Mouse (Mus musculus) stomach, embryonic 15.5 days (tissue): ENCODE data around the gene Phactr2. TPM values are rescaled to one million over a fixed set of nuclear protein-coding genes. Genes with fewer than 3 reads are reported as not detected.
A peak's percentile ranks its signal among the peaks of the same experiment; 100 is the strongest.
"Not testable (repeated sequence)": the region's sequence is repeated elsewhere in the genome, so short reads cannot be mapped to it uniquely, and the experiment has no call there.

Experiments
- ATAC-seq: fragments of 200-750 bp; cut with Nextera tagmentation; 2 replicates; pipeline ENCODE4 v1.8.0; 2017; ENCODE audit warnings: low read depth, moderate number of reproducible peaks, moderate TSS enrichment; ENCODE audit not compliant: insufficient read depth, low FRiP score
- H3K27ac ChIP-seq: fragments of 300-500 bp; sonication (generic); 2 replicates; pipeline ENCODE4 v1.5.1; 2015; ENCODE audit warnings: mild to moderate bottlenecking, inconsistent platforms
- H3K27me3 ChIP-seq: fragments of 300-500 bp; sonication (generic); replicated peaks from 2 replicates; pipeline ENCODE4 v1.6.1; 2015; ENCODE audit warnings: inconsistent platforms
- H3K36me3 ChIP-seq: fragments of 300-500 bp; sonication (generic); 2 replicates; pipeline ENCODE4 v1.6.1; 2015; ENCODE audit warnings: inconsistent platforms
- H3K4me1 ChIP-seq: fragments of 300-500 bp; sonication (generic); 2 replicates; pipeline ENCODE4 v1.6.1; 2015; ENCODE audit warnings: inconsistent platforms
- H3K4me2 ChIP-seq: fragments of 300-500 bp; sonication (generic); 2 replicates; pipeline ENCODE4 v1.6.1; 2015; ENCODE audit warnings: mild to moderate bottlenecking, inconsistent platforms
- H3K4me3 ChIP-seq: fragments of 300-500 bp; sonication (generic); replicated peaks from 2 replicates; pipeline ENCODE4 v1.5.1; 2015; ENCODE audit warnings: inconsistent platforms
- H3K9ac ChIP-seq: fragments of 300-500 bp; sonication (generic); 2 replicates; pipeline ENCODE4 v1.6.1; 2015; ENCODE audit warnings: inconsistent platforms
- H3K9me3 ChIP-seq: fragments of 300-500 bp; sonication (generic); 2 replicates; pipeline ENCODE4 v1.6.1; 2016; ENCODE audit warnings: inconsistent platforms
- WGBS: fragments of 180-500 bp; shearing (Covaris S2); methylation state at CpG from one replicate; pipeline ENCODE4 v1.1.7; 2015; 5-methylcytosine and 5-hydroxymethylcytosine counted together
- polyA plus RNA-seq: library from polyadenylated mRNA; unstranded; fragments of >200 nt; fragmentation: Nextera tagmentation; extraction: Ambion mirVana; gene quantifications from 2 replicates; pipeline ENCODE4 v1.2.1, GENCODE M21; 2015

Phactr2 gene
- polyA plus RNA-seq, 1 experiment from 2014 or later = 29.4 TPM

- Histone ChIP-seq H3K27ac (no peak overlapping the region), H3K4me3 (no peak overlapping the region), H3K36me3 (no peaks in the 10 kb centered on the region), H3K9me3 (no peaks in the 10 kb centered on the region), H3K4me1 (no peaks in the 10 kb centered on the region), H3K9ac (no peak overlapping the region), H3K4me2 (no peak overlapping the region), H3K27me3 (no peaks in the 10 kb centered on the region)
- ATAC-seq = no peak
- WGBS = 71% methylated on average over 1 of the region's 1 CpGs
Observed at GRCm38 (mm10) chr10:13199234-13199633, 275.0 kb downstream of the Phactr2 start.

GRCm38 (mm10) chr10:13196872-13197507, 277.2 kb downstream of the Phactr2 start:
- WGBS = 66% methylated on average over 8 of the region's 8 CpGs
- Histone ChIP-seq H3K9me3 (no peaks in the 10 kb centered on the region), H3K9ac (no peak overlapping the region), H3K4me2 (no peak overlapping the region), H3K4me3 (no peak overlapping the region), H3K4me1 (peaks cover 5% of the 10 kb centered on the region), H3K36me3 (no peaks in the 10 kb centered on the region), H3K27me3 (no peaks in the 10 kb centered on the region), H3K27ac (0 out of 2 replicates have a peak overlapping the region, but pooled peaks have one; percentile 27)
- no peak for ATAC-seq

- H3K36me3 ChIP-seq = peaks cover 14% of the 10 kb centered on the region; the same call in 1 of the 2 replicates
- not testable (repeated sequence) for H3K4me1 ChIP-seq, ATAC-seq, H3K27me3 ChIP-seq, H3K9ac ChIP-seq, H3K27ac ChIP-seq, H3K9me3 ChIP-seq
- peak overlapping the region; percentile 66 for H3K4me2 ChIP-seq
- WGBS = 89% methylated on average over 7 of the region's 7 CpGs
- H3K4me3 ChIP-seq = peak overlapping the region; percentile 95
Observed at GRCm38 (mm10) chr10:13193496-13193895, 280.7 kb downstream of the Phactr2 start.

GRCm38 (mm10) chr10:13192731-13193351, 281.4 kb downstream of the Phactr2 start, which contains the start of gene Ltv1:
Gene Ltv1, minus strand, starts transcription at chr10:13193168.
- Histone ChIP-seq H3K36me3 (peaks cover 16% of the 10 kb centered on the region; the same call in 1 of the 2 replicates), H3K27me3 (no peaks in the 10 kb centered on the region), H3K9ac (peak within 1 kb of the TSS; percentile 76), H3K4me1 (peaks cover 6% of the 10 kb centered on the region), H3K9me3 (no peaks in the 10 kb centered on the region), H3K4me2 (peak within 1 kb of the TSS; percentile 66), H3K4me3 (peak within 1 kb of the TSS; percentile 95), H3K27ac (peak within 1 kb of the TSS; percentile 92)
- WGBS = under 1% methylated on average over 43 of the region's 43 CpGs
- peak; percentile 99 for ATAC-seq

- Histone ChIP-seq H3K9me3 (no peaks in the 10 kb centered on the region), H3K27ac (no peak overlapping the region; the same call in 1 of the 2 replicates), H3K27me3 (no peaks in the 10 kb centered on the region), H3K4me3 (no peak overlapping the region), H3K4me2 (no peak overlapping the region), H3K36me3 (peaks cover 30% of the 10 kb centered on the region), H3K9ac (no peak overlapping the region), H3K4me1 (peaks cover 6% of the 10 kb centered on the region)
- ATAC-seq = no peak
- 57% methylated on average over 5 of the region's 5 CpGs for WGBS
Observed at GRCm38 (mm10) chr10:13189881-13190280, 284.3 kb downstream of the Phactr2 start.

GRCm38 (mm10) chr10:13186754-13187153, 287.5 kb downstream of the Phactr2 start:
- H3K4me3 ChIP-seq = no peak overlapping the region
- H3K9me3 ChIP-seq = no peaks in the 10 kb centered on the region
- H3K27ac ChIP-seq = peak overlapping the region; percentile 72
- ATAC-seq = peak; percentile 39; the same call in 1 of the 2 replicates
- H3K4me2 ChIP-seq = no peak overlapping the region
- H3K36me3 ChIP-seq = peaks cover 39% of the 10 kb centered on the region
- H3K27me3 ChIP-seq = no peaks in the 10 kb centered on the region
- H3K4me1 ChIP-seq = no peaks in the 10 kb centered on the region
- WGBS = 80% methylated on average over 3 of the region's 3 CpGs
- no peak overlapping the region for H3K9ac ChIP-seq

- H3K9ac ChIP-seq = no peak overlapping the region
- peaks cover 49% of the 10 kb centered on the region for H3K36me3 ChIP-seq
- H3K27ac ChIP-seq = no peak overlapping the region
- H3K4me3 ChIP-seq = no peak overlapping the region
- H3K4me2 ChIP-seq = no peak overlapping the region
- H3K9me3 ChIP-seq = no peaks in the 10 kb centered on the region
- no peaks in the 10 kb centered on the region for H3K27me3 ChIP-seq
- H3K4me1 ChIP-seq = no peaks in the 10 kb centered on the region
- no peak for ATAC-seq
- WGBS = 80% methylated on average over 4 of the region's 4 CpGs
Observed at GRCm38 (mm10) chr10:13184170-13184766, 289.9 kb downstream of the Phactr2 start.

GRCm38 (mm10) chr10:13180211-13180610, 294.0 kb downstream of the Phactr2 start:
- Histone ChIP-seq H3K36me3 (peaks cover 55% of the 10 kb centered on the region), H3K9ac (no peak overlapping the region), H3K4me3 (no peak overlapping the region), H3K9me3 (no peaks in the 10 kb centered on the region), H3K4me1 (no peaks in the 10 kb centered on the region), H3K27me3 (no peaks in the 10 kb centered on the region), H3K27ac (peak overlapping the region; percentile 40; the same call in 1 of the 2 replicates), H3K4me2 (no peak overlapping the region)
- 67% methylated on average over 7 of the region's 7 CpGs for WGBS
- no peak for ATAC-seq

GRCm38 (mm10) chr10:13177973-13178624, 296.1 kb downstream of the Phactr2 start, which contains the start of gene Zc2hc1b:
Gene Zc2hc1b, minus strand, starts transcription at chr10:13178023.
- peak within 1 kb of the TSS; percentile 45; the same call in 1 of the 2 replicates for H3K27ac ChIP-seq
- no peaks in the 10 kb centered on the region for H3K27me3 ChIP-seq
- no peaks in the 10 kb centered on the region for H3K9me3 ChIP-seq
- no peak within 1 kb of the TSS for H3K9ac ChIP-seq
- 52% methylated on average over 7 of the region's 7 CpGs for WGBS
- H3K4me1 ChIP-seq = no peaks in the 10 kb centered on the region
- H3K4me3 ChIP-seq = no peak within 1 kb of the TSS
- H3K36me3 ChIP-seq = peaks cover 50% of the 10 kb centered on the region
- ATAC-seq = peak; percentile 22; the same call in 1 of the 2 replicates
- H3K4me2 ChIP-seq = no peak within 1 kb of the TSS

GRCm38 (mm10) chr10:13175866-13176265, 298.3 kb downstream of the Phactr2 start:
- ATAC-seq = no peak
- Histone ChIP-seq H3K4me2 (no peak overlapping the region), H3K27me3 (no peaks in the 10 kb centered on the region), H3K9ac (no peak overlapping the region), H3K4me1 (peaks cover 4% of the 10 kb centered on the region; the same call in 1 of the 2 replicates), H3K27ac (peak overlapping the region; percentile 19; the same call in 1 of the 2 replicates), H3K9me3 (no peaks in the 10 kb centered on the region), H3K4me3 (no peak overlapping the region), H3K36me3 (peaks cover 33% of the 10 kb centered on the region)
- WGBS = 70% methylated on average over 7 of the region's 7 CpGs

- Histone ChIP-seq H3K4me1 (peaks cover 4% of the 10 kb centered on the region; the same call in 1 of the 2 replicates), H3K36me3 (peaks cover 10% of the 10 kb centered on the region), H3K27ac (peak overlapping the region; percentile 73), H3K9me3 (no peaks in the 10 kb centered on the region), H3K27me3 (no peaks in the 10 kb centered on the region), H3K4me2 (no peak overlapping the region), H3K4me3 (no peak overlapping the region), H3K9ac (no peak overlapping the region)
- peak; percentile 68 for ATAC-seq
- WGBS = 31% methylated on average over 10 of the region's 10 CpGs
Observed at GRCm38 (mm10) chr10:13172798-13173221, 301.4 kb downstream of the Phactr2 start.
